Mouse (Mus musculus): ENCODE data around the gene Higd1c. TPM values are rescaled to one million over a fixed set of nuclear protein-coding genes. Genes with fewer than 3 reads are reported as not detected.
"Not testable (repeated sequence)": the region's sequence is repeated elsewhere in the genome, so short reads cannot be mapped to it uniquely, and the experiment has no call there.

Higd1c gene
- polyA plus RNA-seq, 1 experiment from 2014 or later = not detected

DNA sequence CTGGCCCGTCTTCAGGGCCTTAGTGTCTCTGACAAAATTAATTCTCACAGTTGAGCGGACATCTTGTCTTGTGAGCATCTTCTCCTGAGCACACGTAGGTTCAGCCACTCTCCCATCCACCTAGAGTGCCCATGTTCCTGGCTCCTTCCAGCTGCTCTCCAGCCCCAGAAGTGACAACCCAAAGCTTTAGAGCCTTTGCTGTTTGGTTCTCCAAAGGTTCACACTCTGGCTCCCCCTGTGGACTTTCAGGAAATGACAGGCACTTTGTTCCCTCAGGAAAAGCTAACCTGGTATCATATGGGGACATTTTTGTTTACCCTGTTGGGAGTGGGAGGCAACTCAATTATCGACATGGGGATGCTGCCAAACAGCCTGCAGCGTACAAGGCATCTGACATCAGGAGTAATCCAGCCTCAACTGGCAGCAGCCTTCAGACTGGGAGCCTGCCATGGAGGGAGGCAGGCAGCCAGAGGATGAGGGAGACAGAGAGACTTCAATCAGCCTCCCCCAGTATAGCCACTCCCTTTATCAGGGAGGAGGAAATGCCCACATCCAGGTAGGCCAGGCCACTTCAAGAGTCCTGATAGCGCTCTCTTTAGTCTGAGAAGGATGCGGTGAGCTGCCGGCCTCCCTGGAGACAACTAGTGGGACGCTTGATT, 13.6 kb downstream of the Higd1c start:
- not testable (repeated sequence) for ATAC-seq (ENCODE audit: low FRiP score); H3K4me1 ChIP-seq; H3K27me3 ChIP-seq; H3K4me2 ChIP-seq (replicated peaks); H3K9me3 ChIP-seq (replicated peaks); H3K36me3 ChIP-seq; H3K9ac ChIP-seq; H3K4me3 ChIP-seq; H3K27ac ChIP-seq
- 34% methylated on average over 3 of the region's 9 CpGs for WGBS

DNA sequence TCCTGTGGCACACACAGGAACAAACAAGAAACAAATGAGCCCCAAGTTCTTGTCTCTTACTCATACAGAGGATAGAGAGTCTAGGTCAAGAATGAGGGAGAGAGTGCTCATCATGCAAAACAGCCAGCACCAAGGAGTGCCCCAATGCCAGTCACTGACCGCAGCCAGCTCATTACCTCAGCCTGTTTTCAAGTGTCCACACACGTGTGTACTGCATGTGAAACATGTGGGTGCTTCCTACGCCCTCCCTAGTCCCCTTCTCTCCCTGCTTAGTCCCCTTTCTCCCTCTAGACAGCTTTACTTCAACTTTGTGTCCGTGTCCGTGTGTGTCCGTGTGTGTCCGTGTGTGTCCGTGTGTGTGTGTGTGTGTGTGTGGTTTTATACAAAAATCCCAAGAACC, 15.3 kb downstream of the Higd1c start:
- no peaks in the 10 kb centered on the region for H3K36me3 ChIP-seq
- no peak overlapping the region for H3K4me2 ChIP-seq (replicated peaks)
- no peaks in the 10 kb centered on the region for H3K4me1 ChIP-seq
- no peak for ATAC-seq (ENCODE audit: low FRiP score)
- no peak overlapping the region for H3K9ac ChIP-seq
- 89% methylated on average over 8 of the region's 8 CpGs for WGBS
- H3K27ac ChIP-seq = no peak overlapping the region
- no peaks in the 10 kb centered on the region for H3K9me3 ChIP-seq (replicated peaks)
- H3K4me3 ChIP-seq = no peak overlapping the region
- no peaks in the 10 kb centered on the region for H3K27me3 ChIP-seq

DNA sequence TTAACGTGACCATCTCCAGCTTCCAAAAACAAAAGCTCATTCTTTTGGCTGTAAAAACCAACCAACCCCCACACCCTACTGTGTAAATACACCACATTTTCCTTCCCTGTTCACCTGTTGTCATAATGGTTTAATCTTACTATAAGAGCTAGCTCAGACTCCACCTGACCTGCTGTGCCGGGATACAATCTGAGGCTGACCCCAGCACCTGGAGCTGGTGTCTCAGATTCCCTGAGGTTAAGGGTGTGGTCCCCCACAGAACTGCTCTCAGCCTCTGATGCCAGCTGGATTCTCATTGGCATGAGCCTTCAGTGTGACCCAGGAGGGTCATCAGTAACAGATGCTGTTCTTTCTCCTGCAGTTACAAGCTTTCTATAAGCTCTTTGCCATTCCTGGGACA, 15.8 kb downstream of the Higd1c start:
- no peak overlapping the region for H3K4me2 ChIP-seq (replicated peaks)
- 73% methylated on average over 2 of the region's 2 CpGs for WGBS

DNA sequence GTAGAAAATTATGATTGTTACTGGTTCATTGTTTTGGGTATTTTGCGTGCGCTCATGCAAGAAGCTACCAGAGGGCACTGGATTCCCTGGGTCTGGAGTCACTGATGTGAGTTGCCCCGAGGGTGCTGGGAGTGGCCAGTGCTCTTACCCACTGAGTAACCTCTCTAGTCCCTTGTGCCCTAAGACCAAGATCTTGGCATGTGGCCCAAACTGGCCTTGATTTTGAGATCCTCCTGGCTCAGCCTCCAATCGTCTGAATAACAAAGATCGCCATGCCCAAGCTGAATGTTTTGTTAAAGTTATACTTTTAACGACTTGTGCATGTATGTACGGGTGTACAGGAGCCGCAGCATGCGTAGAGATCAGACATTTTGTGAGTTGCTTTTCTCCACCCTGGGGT, 21.4 kb downstream of the Higd1c start:
- H3K27ac ChIP-seq = no peak overlapping the region
- no peak overlapping the region for H3K4me3 ChIP-seq
- no peaks in the 10 kb centered on the region for H3K27me3 ChIP-seq
- no peaks in the 10 kb centered on the region for H3K9me3 ChIP-seq (replicated peaks)
- ATAC-seq (ENCODE audit: low FRiP score) = no peak
- H3K36me3 ChIP-seq = no peaks in the 10 kb centered on the region
- WGBS = 93% methylated on average over 9 of the region's 9 CpGs
- H3K4me1 ChIP-seq = peaks cover 4% of the 10 kb centered on the region; the same call in 1 of the 2 replicates
- no peak overlapping the region for H3K9ac ChIP-seq
- H3K4me2 ChIP-seq (replicated peaks) = no peak overlapping the region

More for the DNA sequence above, 15.8 kb downstream of the Higd1c start:
- no peaks in the 10 kb centered on the region for H3K27me3 ChIP-seq
- H3K4me3 ChIP-seq = no peak overlapping the region
- H3K27ac ChIP-seq = no peak overlapping the region
- no peak for ATAC-seq (ENCODE audit: low FRiP score)
- no peaks in the 10 kb centered on the region for H3K9me3 ChIP-seq (replicated peaks)
- no peaks in the 10 kb centered on the region for H3K4me1 ChIP-seq
- no peak overlapping the region for H3K9ac ChIP-seq
- H3K36me3 ChIP-seq = no peaks in the 10 kb centered on the region

DNA sequence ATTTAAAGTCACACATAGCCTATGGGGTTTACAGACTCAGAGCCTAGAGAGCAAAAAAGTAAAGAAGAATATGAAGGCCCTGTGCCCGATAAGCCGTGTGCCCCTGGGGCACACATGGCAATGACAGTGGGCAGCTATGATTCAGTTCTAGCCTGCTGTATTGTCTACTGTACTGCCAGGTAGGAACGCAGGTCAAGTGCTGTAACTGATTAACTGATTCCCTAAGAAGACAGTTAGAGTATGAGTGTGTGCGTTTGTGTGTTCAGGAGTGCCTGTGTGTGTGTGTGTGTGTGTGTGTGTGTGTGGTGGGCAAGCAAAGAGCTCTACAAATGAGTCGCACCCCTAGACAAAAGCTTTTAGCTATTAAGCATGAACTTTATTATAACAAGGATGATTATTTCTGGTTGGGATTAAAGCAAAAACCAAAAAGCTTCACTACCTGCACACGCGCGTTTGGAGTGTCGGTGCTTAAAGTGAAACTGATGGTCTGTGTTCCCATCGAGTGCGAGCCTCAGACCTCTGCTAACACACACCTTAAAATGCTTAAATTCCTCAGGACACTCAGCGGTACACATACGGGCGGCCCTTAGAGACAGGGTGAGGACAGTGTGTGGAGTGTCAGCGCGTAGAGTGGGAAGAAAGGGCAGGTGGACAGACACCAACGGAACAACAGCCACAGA, 23.3 kb downstream of the Higd1c start:
- Histone ChIP-seq H3K27me3 (no peaks in the 10 kb centered on the region), H3K4me1 (peaks cover 4% of the 10 kb centered on the region; the same call in 1 of the 2 replicates), H3K4me3 (no peak overlapping the region), H3K9ac (no peak overlapping the region), H3K27ac (no peak overlapping the region), H3K36me3 (no peaks in the 10 kb centered on the region), H3K9me3 (replicated peaks) (no peaks in the 10 kb centered on the region), H3K4me2 (replicated peaks) (no peak overlapping the region)
- no peak for ATAC-seq (ENCODE audit: low FRiP score)
- WGBS = 95% methylated on average over 17 of the region's 17 CpGs

DNA sequence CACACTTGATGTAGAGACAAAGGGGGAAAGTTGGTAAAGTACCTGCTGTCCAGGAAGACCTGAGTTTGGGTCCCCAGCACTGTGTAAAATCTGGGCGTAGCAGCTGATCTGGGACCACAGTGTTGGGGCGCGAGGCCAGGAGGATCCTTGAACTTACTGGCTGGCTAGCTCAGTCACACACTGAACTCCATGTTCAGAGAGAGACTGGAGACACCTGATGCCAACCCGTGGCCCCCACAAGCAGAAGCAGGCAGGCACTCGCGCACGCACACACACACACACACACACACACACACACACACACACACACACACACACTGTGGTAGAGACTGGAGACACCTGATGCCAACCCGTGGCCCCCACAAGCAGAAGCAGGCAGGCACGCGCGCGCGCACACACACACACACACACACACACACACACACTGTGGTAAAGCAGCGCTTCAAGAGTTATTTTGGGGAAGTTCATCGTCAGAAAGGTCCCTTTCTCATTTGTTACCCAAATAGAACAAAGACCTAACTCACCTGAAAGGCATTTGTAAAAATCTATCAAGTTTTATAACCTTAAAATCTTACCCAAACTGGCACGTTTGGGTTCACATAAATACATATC, 24.0 kb downstream of the Higd1c start:
- no peak for ATAC-seq (ENCODE audit: low FRiP score)
- H3K27me3 ChIP-seq = no peaks in the 10 kb centered on the region
- H3K4me3 ChIP-seq = no peak overlapping the region
- no peak overlapping the region for H3K27ac ChIP-seq
- H3K4me1 ChIP-seq = peaks cover 4% of the 10 kb centered on the region; the same call in 1 of the 2 replicates
- H3K4me2 ChIP-seq (replicated peaks) = no peak overlapping the region
- peaks cover 5% of the 10 kb centered on the region; the same call in 1 of the 2 replicates for H3K36me3 ChIP-seq
- no peaks in the 10 kb centered on the region for H3K9me3 ChIP-seq (replicated peaks)
- WGBS = 92% methylated on average over 16 of the region's 16 CpGs
- no peak overlapping the region for H3K9ac ChIP-seq

DNA sequence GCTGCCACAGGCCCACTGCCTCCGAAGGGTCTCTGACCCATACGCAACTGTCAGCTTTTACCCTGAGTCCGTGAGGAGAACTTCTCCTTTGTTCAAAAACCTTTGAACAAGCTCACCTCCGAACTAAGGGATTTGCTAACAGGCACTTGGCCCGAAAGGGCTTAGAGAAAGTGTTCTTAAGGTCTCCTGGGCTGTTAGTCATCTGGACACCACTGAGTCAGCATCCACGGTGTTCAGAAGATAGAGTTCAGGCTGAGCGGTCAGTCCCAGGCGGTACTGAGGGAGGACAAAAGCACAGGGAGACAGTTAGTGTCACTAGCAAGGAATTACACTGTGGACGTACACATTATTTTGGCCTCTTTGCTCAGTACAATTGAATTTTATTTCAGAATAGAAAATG, 24.5 kb downstream of the Higd1c start:
- Histone ChIP-seq H3K4me1 (peaks cover 4% of the 10 kb centered on the region; the same call in 1 of the 2 replicates), H3K27me3 (no peaks in the 10 kb centered on the region)

DNA sequence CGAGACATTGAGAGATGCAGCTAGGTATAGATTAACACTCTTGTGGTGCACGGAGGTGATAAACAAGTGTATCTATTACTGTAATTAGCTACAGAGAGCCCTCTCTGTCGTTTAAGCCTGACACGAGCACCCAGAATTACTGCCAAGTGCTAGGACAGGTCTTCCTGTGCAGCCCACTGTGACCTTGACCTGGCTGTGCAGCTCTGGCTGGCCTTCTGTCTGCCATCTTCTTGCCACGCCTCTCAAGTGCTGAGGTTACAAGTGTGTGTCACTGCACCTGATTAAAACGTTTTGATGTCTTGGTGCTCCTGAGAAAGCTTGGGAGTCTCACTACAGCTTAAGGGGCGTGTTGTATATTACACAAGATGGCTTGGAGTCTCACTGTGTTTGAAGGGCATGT, 26.7 kb downstream of the Higd1c start:
- ATAC-seq (ENCODE audit: low FRiP score) = no peak
- Histone ChIP-seq H3K27ac (no peak overlapping the region), H3K4me2 (replicated peaks) (no peak overlapping the region), H3K9ac (no peak overlapping the region), H3K27me3 (no peaks in the 10 kb centered on the region), H3K4me3 (no peak overlapping the region), H3K9me3 (replicated peaks) (no peaks in the 10 kb centered on the region), H3K4me1 (peaks cover 4% of the 10 kb centered on the region; the same call in 1 of the 2 replicates), H3K36me3 (peaks cover 31% of the 10 kb centered on the region)
- 83% methylated on average over 7 of the region's 7 CpGs for WGBS

More for the DNA sequence above, 24.5 kb downstream of the Higd1c start:
- H3K9ac ChIP-seq = no peak overlapping the region
- no peak overlapping the region for H3K4me2 ChIP-seq (replicated peaks)
- ATAC-seq (ENCODE audit: low FRiP score) = no peak
- H3K36me3 ChIP-seq = peaks cover 11% of the 10 kb centered on the region
- no peak overlapping the region for H3K27ac ChIP-seq
- H3K9me3 ChIP-seq (replicated peaks) = no peaks in the 10 kb centered on the region
- 63% methylated on average over 9 of the region's 9 CpGs for WGBS
- no peak overlapping the region for H3K4me3 ChIP-seq

DNA sequence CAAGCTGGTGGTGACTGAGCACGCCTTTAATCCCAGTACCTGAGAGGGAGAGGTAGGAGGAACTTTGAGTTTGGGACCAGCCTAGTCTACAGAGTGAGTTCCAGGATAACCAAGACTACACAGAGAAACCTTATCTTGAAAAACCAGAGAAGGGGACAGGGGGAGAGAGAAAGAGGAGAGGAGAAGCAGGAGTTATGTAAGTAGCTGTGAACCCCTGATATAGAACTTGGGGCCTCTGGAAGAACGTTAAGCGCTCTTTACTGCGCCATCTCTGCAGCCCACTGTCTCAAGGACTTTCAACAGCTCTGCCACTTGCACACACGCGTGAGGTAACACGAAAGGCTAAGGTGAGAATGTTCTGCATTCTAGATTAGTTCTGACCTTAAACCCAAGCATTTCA, 27.3 kb downstream of the Higd1c start:
- Histone ChIP-seq H3K4me2 (replicated peaks) (no peak overlapping the region), H3K4me1 (peaks cover 4% of the 10 kb centered on the region; the same call in 1 of the 2 replicates), H3K9me3 (replicated peaks) (no peaks in the 10 kb centered on the region), H3K9ac (no peak overlapping the region), H3K27ac (no peak overlapping the region), H3K4me3 (no peak overlapping the region), H3K27me3 (no peaks in the 10 kb centered on the region), H3K36me3 (peaks cover 36% of the 10 kb centered on the region)
- 93% methylated on average over 7 of the region's 7 CpGs for WGBS
- no peak for ATAC-seq (ENCODE audit: low FRiP score)

DNA sequence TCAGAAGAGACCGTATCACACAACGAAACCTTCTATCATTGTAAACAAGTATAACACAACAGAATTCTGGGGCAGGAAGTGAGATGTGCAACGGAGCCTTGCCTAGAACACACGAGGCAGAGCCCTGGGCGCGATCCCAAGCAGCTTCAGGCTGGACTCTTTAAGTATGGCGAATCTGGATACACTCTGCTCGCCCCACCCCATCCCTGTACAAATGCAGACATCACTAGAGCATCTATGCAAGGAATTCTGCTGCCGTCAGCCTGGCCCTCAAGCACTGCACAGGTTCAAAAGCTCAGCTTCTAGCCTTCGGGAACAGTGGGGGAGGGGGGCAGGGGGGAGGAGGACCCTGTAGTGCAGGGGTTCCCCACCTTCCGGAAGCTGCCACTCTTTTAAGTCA, 28.7 kb downstream of the Higd1c start:
- Histone ChIP-seq H3K27me3 (no peaks in the 10 kb centered on the region), H3K9ac (no peak overlapping the region), H3K36me3 (peaks cover 50% of the 10 kb centered on the region), H3K27ac (no peak overlapping the region), H3K4me3 (no peak overlapping the region), H3K9me3 (replicated peaks) (no peaks in the 10 kb centered on the region), H3K4me1 (peaks cover 4% of the 10 kb centered on the region; the same call in 1 of the 2 replicates), H3K4me2 (replicated peaks) (no peak overlapping the region)
- ATAC-seq (ENCODE audit: low FRiP score) = no peak
- WGBS = 89% methylated on average over 11 of the region's 11 CpGs

DNA sequence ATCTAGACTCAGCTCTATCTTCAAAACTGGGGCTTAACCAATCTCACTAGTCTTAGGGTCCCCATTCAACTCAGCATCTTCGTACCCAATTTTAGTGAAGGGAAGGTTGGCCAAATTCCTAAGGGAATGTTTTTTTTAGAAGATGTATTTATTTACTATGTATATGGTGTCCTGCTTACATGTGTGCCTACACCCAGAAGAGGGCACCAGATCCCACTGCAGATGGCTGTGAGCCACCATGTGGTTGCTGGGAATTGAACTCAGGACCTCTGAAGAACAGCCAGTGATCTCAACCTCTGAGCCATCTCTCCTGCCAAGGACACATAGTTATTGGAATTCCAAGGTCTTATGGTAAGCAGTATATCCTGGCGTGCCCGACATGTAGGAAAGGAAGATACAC, 31.2 kb downstream of the Higd1c start:
- ATAC-seq (ENCODE audit: low FRiP score) = no peak
- Histone ChIP-seq H3K4me2 (replicated peaks) (no peak overlapping the region), H3K4me3 (no peak overlapping the region), H3K27me3 (no peaks in the 10 kb centered on the region), H3K36me3 (peaks cover 76% of the 10 kb centered on the region), H3K27ac (no peak overlapping the region), H3K9ac (no peak overlapping the region), H3K9me3 (replicated peaks) (no peaks in the 10 kb centered on the region), H3K4me1 (no peaks in the 10 kb centered on the region)
- WGBS = 96% methylated on average over 3 of the region's 3 CpGs

DNA sequence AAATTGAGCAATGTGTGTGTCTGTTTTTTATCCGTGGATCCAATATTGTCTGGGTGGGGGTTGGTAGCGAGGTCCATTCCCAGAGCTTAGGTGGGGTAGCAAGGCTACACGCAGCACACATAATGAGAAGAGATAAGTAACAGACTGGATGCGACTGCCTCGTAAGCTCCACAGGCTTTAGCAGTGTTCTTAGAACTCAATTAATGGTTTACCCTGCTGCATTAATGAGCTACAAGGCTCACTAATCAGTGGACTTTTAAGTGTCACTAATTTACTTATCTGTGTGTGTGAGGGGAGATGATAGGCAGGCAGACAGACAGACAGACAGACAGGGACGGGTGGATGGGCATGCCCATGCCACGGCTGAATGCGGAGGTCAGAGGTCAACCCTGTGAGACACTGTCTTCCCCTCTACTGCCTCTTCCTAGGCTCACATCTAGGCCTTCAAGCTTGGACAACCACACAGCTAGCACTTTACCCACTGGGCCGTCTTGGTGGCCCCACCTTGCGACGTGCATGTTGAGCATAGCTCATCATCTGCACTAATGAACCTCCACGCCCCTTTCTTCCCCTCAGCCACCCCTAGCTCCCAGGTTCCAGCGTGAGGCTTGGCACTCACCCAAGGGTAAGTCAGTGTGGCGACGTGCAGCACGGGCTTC, 36.4 kb downstream of the Higd1c start:
- Histone ChIP-seq H3K27me3 (no peaks in the 10 kb centered on the region), H3K4me3 (no peak overlapping the region), H3K9ac (no peak overlapping the region), H3K4me2 (replicated peaks) (no peak overlapping the region), H3K36me3 (peaks cover 97% of the 10 kb centered on the region), H3K4me1 (no peaks in the 10 kb centered on the region), H3K9me3 (replicated peaks) (no peaks in the 10 kb centered on the region), H3K27ac (no peak overlapping the region)
- no peak for ATAC-seq (ENCODE audit: low FRiP score)
- WGBS = 91% methylated on average over 16 of the region's 16 CpGs

Data from hindbrain, embryonic 12.5 days (tissue).